Mouse (Mus musculus) small intestine, adult 2 months (tissue): ENCODE measurements around the gene Tmem169.

Experiments
- CTCF ChIP-seq: fragments of 200-500 bp; IDR thresholded peaks from 2 replicates; pipeline ENCODE4 v1.5.1; 2012; ENCODE audit warnings: low read depth, mild to moderate bottlenecking, control low read depth, inconsistent platforms, low read length, moderate library complexity, mixed read lengths; ENCODE audit not compliant: insufficient replicate concordance, insufficient read length; ENCODE audit errors: extremely low read depth
- POLR2A ChIP-seq: fragments of 200-500 bp; IDR thresholded peaks from 2 replicates; pipeline ENCODE4 v1.6.1; 2012; ENCODE audit warnings: low read depth, mild to moderate bottlenecking, control low read depth, inconsistent platforms, low read length, moderate library complexity

- no peak for TF ChIP-seq POLR2A
- no peak for TF ChIP-seq CTCF
These were observed 41.5 kb upstream of the Tmem169 start for GRCm38 (mm10) chr1:72242581-72243143.
